Mouse (Mus musculus): ENCODE data around the gene Aurka. TPM values are rescaled to one million over a fixed set of nuclear protein-coding genes. Genes with fewer than 3 reads are reported as not detected.

The Aurka gene
- polyA plus RNA-seq, 1 experiment: 153 TPM

DNA sequence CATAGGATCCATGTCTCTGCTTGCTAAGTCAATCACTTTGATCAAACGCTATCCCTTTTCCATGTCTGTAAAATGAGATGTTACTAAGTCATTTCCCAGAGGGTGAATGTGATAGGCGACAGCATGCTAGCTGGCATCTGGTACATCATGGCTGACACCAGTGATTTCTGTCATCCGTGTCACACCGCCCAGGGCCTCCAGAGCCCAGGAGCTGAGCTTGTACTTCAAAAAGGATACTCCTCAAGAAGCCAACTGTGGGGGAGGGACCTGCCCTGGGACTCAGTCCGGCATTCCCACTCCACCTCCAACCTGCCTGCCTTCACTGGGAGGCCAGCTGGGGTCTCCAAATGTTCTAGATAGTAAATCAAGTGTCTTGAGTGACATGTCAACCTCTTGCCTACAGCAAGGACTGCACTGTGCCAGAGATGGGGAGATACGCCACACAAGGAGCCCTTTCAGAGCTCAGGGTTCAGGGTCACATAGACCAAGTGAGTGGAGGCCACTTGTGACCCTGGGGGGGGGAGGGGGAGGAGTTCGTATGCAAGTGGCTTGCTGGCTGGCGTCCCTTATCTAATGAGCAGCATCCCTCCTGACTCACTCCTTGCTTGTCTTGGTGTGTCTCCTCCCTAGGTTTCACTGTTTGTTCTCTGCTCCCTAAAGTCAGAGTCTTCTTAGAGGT lies 23.3 kb downstream of the Aurka start:
- no peak overlapping the region for H3K4me3 ChIP-seq (ENCODE audit: low read depth, low read length)
- H3K36me3 ChIP-seq (ENCODE audit: control insufficient read depth, insufficient read depth, low read length, poor library complexity, severe bottlenecking): no peaks in the 10 kb centered on the region
- peaks cover 3% of the 10 kb centered on the region for H3K4me1 ChIP-seq (ENCODE audit: control insufficient read depth, insufficient read depth, low read length)
- no peak overlapping the region for H3K27ac ChIP-seq (ENCODE audit: insufficient read depth, low read length)
- H3K9me3 ChIP-seq (replicated peaks; ENCODE audit: control insufficient read depth, insufficient read depth, low read length, poor library complexity, severe bottlenecking): no peaks in the 10 kb centered on the region
- H3K27me3 ChIP-seq (ENCODE audit: control insufficient read depth, insufficient read depth, low read length, poor library complexity, severe bottlenecking): no peaks in the 10 kb centered on the region
- TF ChIP-seq EP300 (IDR thresholded peaks at IDR 0.05; ENCODE audit: insufficient read depth, low read depth, low read length) (no peak), POLR2A (IDR thresholded peaks at IDR 0.05; ENCODE audit: insufficient read depth, low read length) (no peak), CTCF (IDR thresholded peaks at IDR 0.05; ENCODE audit: low read depth, low read length) (no peak)
- H3K9ac ChIP-seq (ENCODE audit: low read depth, poor library complexity, severe bottlenecking): no peak overlapping the region

DNA sequence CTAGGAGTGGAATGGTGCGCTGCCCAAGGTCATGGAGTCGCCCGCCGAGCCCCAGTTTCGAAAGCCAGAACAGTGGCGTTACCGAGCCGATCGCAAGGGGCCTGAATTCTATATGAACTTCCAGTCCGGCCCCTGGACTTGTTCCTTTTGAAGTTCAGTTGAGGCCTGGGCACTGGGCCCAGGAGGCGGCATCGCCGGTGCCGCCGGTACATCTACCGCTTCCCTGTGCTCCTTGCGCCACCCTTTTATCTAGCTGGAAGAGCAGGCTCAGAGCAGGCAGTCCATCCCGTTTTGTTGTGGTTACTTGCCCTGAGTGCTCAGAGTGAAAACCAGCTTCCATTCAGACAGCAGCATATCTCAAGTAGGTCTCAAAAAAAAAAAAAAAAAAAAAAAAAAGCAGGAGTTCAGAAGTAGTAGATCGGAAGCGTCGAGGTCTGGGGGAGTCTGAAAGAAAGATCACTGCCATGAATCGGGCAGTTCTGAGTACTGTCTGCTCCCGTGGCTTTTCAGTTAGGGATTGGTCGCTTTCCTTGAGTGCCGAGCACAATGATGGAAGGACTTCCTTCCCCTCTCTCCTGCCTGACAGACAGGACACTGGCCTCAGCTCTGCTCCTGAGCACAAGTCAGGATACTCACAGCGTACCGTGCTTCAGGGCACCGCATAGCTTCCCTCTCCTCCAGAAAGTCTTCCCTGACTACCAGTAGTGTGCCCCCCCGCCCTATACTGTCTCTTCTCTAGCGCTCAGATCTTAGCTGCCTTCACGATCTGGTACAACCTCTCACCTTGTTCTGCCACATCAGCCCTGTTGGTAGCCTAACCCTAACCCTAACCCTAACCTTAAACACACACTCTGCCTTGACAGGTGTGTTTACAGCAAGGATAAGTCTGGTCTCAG lies 24.1 kb downstream of the Aurka start:
- Histone ChIP-seq H3K36me3 (ENCODE audit: control insufficient read depth, insufficient read depth, low read length, poor library complexity, severe bottlenecking) (no peaks in the 10 kb centered on the region), H3K27ac (ENCODE audit: insufficient read depth, low read length) (no peak overlapping the region), H3K9ac (ENCODE audit: low read depth, poor library complexity, severe bottlenecking) (peak overlapping the region; percentile 67), H3K4me3 (ENCODE audit: low read depth, low read length) (peak overlapping the region; percentile 82), H3K27me3 (ENCODE audit: control insufficient read depth, insufficient read depth, low read length, poor library complexity, severe bottlenecking) (no peaks in the 10 kb centered on the region), H3K9me3 (replicated peaks; ENCODE audit: control insufficient read depth, insufficient read depth, low read length, poor library complexity, severe bottlenecking) (no peaks in the 10 kb centered on the region), H3K4me1 (ENCODE audit: control insufficient read depth, insufficient read depth, low read length) (peaks cover 3% of the 10 kb centered on the region)
- TF ChIP-seq POLR2A (IDR thresholded peaks at IDR 0.05; ENCODE audit: insufficient read depth, low read length) (no peak), EP300 (IDR thresholded peaks at IDR 0.05; ENCODE audit: insufficient read depth, low read depth, low read length) (no peak), CTCF (IDR thresholded peaks at IDR 0.05; ENCODE audit: low read depth, low read length) (no peak)

DNA sequence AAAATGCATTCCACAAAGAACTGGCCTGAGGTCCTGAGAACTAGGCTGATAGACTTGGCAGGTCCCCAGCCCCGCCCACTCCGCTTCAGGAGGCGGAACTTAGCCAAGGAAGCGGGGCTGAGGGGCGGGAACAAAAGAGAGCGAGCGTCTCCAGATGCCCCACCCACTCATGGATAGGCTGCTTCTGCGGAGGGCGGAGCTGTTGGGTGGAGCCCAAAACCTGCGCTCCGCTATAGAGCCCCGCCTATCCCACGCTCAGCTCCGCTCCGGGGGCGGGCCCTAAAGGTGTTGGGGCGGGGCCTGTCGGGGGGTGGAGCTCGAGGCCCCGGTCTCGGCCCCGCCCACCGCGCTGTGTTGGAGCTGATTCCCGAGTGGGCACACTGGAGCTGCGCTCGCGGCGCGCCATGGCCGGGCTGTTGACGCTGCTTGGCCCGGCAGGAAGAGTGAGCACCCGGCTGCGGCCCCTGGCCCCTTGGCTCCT lies 25.0 kb downstream of the Aurka start, which contains the start of gene Fam210b:
Gene Fam210b, plus strand, starts transcription at position 308 of the 481 bp plus-strand sequence.
- no peaks in the 10 kb centered on the region for H3K9me3 ChIP-seq (replicated peaks; ENCODE audit: control insufficient read depth, insufficient read depth, low read length, poor library complexity, severe bottlenecking)
- TF ChIP-seq EP300 (IDR thresholded peaks at IDR 0.05; ENCODE audit: insufficient read depth, low read depth, low read length) (no peak), POLR2A (IDR thresholded peaks at IDR 0.05; ENCODE audit: insufficient read depth, low read length) (peak; percentile 13)
- no peak within 1 kb of the TSS for H3K27ac ChIP-seq (ENCODE audit: insufficient read depth, low read length)
- peaks cover 3% of the 10 kb centered on the region for H3K4me1 ChIP-seq (ENCODE audit: control insufficient read depth, insufficient read depth, low read length)
- H3K27me3 ChIP-seq (ENCODE audit: control insufficient read depth, insufficient read depth, low read length, poor library complexity, severe bottlenecking): no peaks in the 10 kb centered on the region
- H3K4me3 ChIP-seq (ENCODE audit: low read depth, low read length): peak within 1 kb of the TSS; percentile 82
- peak within 1 kb of the TSS; percentile 67 for H3K9ac ChIP-seq (ENCODE audit: low read depth, poor library complexity, severe bottlenecking)
- H3K36me3 ChIP-seq (ENCODE audit: control insufficient read depth, insufficient read depth, low read length, poor library complexity, severe bottlenecking): no peaks in the 10 kb centered on the region

GRCm38 (mm10) chr2:172344669-172345068 lies 25.7 kb downstream of the Aurka start:
- no peaks in the 10 kb centered on the region for H3K9me3 ChIP-seq (replicated peaks; ENCODE audit: control insufficient read depth, insufficient read depth, low read length, poor library complexity, severe bottlenecking)
- H3K9ac ChIP-seq (ENCODE audit: low read depth, poor library complexity, severe bottlenecking): no peak overlapping the region
- H3K36me3 ChIP-seq (ENCODE audit: control insufficient read depth, insufficient read depth, low read length, poor library complexity, severe bottlenecking): no peaks in the 10 kb centered on the region
- peaks cover 3% of the 10 kb centered on the region for H3K4me1 ChIP-seq (ENCODE audit: control insufficient read depth, insufficient read depth, low read length)
- no peaks in the 10 kb centered on the region for H3K27me3 ChIP-seq (ENCODE audit: control insufficient read depth, insufficient read depth, low read length, poor library complexity, severe bottlenecking)
- no peak overlapping the region for H3K4me3 ChIP-seq (ENCODE audit: low read depth, low read length)
- no peak overlapping the region for H3K27ac ChIP-seq (ENCODE audit: insufficient read depth, low read length)
- no peak for TF ChIP-seq POLR2A (IDR thresholded peaks at IDR 0.05; ENCODE audit: insufficient read depth, low read length)
- no peak for TF ChIP-seq EP300 (IDR thresholded peaks at IDR 0.05; ENCODE audit: insufficient read depth, low read depth, low read length)
- TF ChIP-seq CTCF (IDR thresholded peaks at IDR 0.05; ENCODE audit: low read depth, low read length): no peak

DNA sequence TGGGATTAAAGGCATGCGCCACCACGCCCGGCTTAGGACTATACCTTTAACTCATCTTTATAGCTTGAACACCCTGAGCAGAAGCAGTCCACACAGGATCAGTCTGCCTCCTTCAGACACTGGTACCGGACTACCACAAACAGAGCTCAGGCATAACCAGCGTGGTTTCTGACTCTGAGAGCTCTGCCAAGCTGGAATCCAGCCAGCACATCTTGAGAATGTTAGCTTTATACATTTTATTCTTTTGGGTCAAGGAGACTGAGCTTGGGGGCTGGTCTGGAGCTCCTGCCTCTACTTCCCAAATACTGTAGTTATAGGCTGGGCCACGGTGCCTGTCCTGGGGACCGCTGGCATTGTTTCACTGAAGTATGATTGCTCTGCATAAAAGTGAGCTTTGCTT lies 26.6 kb downstream of the Aurka start:
- no peak overlapping the region for H3K27ac ChIP-seq (ENCODE audit: insufficient read depth, low read length)
- no peak overlapping the region for H3K4me3 ChIP-seq (ENCODE audit: low read depth, low read length)
- H3K27me3 ChIP-seq (ENCODE audit: control insufficient read depth, insufficient read depth, low read length, poor library complexity, severe bottlenecking): no peaks in the 10 kb centered on the region
- H3K4me1 ChIP-seq (ENCODE audit: control insufficient read depth, insufficient read depth, low read length): peaks cover 3% of the 10 kb centered on the region
- TF ChIP-seq EP300 (IDR thresholded peaks at IDR 0.05; ENCODE audit: insufficient read depth, low read depth, low read length): no peak
- no peak for TF ChIP-seq CTCF (IDR thresholded peaks at IDR 0.05; ENCODE audit: low read depth, low read length)
- TF ChIP-seq POLR2A (IDR thresholded peaks at IDR 0.05; ENCODE audit: insufficient read depth, low read length): no peak
- H3K9ac ChIP-seq (ENCODE audit: low read depth, poor library complexity, severe bottlenecking): no peak overlapping the region
- H3K9me3 ChIP-seq (replicated peaks; ENCODE audit: control insufficient read depth, insufficient read depth, low read length, poor library complexity, severe bottlenecking): no peaks in the 10 kb centered on the region
- no peaks in the 10 kb centered on the region for H3K36me3 ChIP-seq (ENCODE audit: control insufficient read depth, insufficient read depth, low read length, poor library complexity, severe bottlenecking)
